Comparison of ENCODE assay signal across 8 mouse cellular contexts in the genomic region with DNA sequence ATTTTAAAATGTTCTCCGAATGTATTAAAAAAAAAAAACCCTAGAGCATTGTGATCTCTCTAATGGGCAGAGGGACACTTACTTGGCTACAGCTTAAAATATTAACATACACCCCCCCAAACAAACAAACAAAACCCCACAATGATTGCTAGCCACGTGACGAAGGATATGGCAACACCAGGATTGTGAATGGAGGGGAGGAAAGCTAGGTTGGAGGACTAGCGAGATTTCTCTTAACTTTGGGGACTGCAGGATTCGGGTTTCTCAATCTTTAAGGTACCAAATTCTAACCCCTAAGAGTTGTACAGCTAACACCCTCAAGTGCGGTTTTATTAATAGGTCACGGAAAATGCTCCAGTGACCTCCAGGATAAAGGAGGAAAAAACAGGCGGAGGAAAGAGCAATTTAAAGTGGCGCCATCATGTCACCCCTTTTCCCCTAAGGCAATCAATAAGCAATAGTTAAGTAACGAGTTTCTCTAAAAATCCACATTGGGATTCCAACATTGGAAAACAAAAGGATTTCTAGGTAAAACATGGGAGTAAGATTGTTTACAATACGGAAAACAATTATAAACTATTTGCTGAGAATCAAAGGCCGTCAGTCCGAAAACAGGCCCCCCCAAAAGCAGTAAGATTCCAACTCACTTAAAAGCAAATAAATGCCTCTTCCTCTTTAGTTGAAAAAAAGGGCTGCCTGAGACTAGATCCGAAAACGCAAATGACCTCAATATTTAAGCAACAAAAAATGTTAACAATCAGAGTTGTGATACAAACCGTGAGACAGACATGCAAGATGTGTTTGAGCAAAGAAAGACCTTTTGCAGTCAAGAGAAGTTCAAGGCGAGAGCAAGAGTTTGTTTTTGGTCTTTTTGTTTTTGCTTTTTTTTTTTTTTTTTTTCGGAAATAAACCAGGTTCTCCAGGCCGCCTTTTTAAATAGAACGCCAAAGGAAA. TPM values are rescaled to one million over a fixed set of nuclear protein-coding genes. Genes with fewer than 3 reads are reported as not detected.
A peak's percentile ranks its signal among the peaks of the same experiment; 100 is the strongest.
DNase-seq lines count a peak whose midpoint lies in the region; ATAC-seq and TF ChIP-seq lines count a peak whose summit lies in the region.

No protein-coding gene starts in this region.

- no peaks in the 10 kb centered on the region for H3K9me3 ChIP-seq in heart, embryonic 16.5 days (replicated peaks; ENCODE audit: control insufficient read depth, low read length)
- no peaks in the 10 kb centered on the region for H3K9me3 ChIP-seq in stomach, embryonic 14.5 days (ENCODE audit: control insufficient read depth, low read depth, low read length)

- H3K4me1 ChIP-seq in kidney, adult 2 months (ENCODE audit: control insufficient read depth, insufficient read depth, low read length) = peaks cover 9% of the 10 kb centered on the region
- H3K4me1 ChIP-seq in heart, embryonic 16.5 days (ENCODE audit: control insufficient read depth, insufficient read depth, low read length) = peaks cover 18% of the 10 kb centered on the region
- peaks cover 15% of the 10 kb centered on the region for H3K4me1 ChIP-seq in lung, adult 2 months (ENCODE audit: control insufficient read depth, insufficient read depth, low read length)
- peaks cover 12% of the 10 kb centered on the region; the same call in 1 of the 2 replicates for H3K4me1 ChIP-seq in stomach, embryonic 14.5 days (ENCODE audit: control insufficient read depth, insufficient read depth, low read length)

- H3K27me3 ChIP-seq in kidney, adult 2 months (replicated peaks; ENCODE audit: control insufficient read depth, insufficient read depth, low read length) = no peaks in the 10 kb centered on the region
- no peaks in the 10 kb centered on the region for H3K27me3 ChIP-seq in heart, embryonic 16.5 days (ENCODE audit: control insufficient read depth, insufficient read depth, low read length)
- H3K27me3 ChIP-seq in stomach, embryonic 14.5 days (ENCODE audit: control insufficient read depth, insufficient read depth, low read length) = no peaks in the 10 kb centered on the region

- H3K9ac ChIP-seq in heart, embryonic 16.5 days (ENCODE audit: low read length) = peak overlapping the region; percentile 93
- peak overlapping the region; percentile 99 for H3K9ac ChIP-seq in stomach, embryonic 14.5 days (replicated peaks; ENCODE audit: low read depth, low read length)

- H3K4me3 ChIP-seq in kidney, adult 2 months (ENCODE audit: insufficient read depth, low read depth, low read length) = peak overlapping the region; percentile 92
- H3K4me3 ChIP-seq in heart, embryonic 16.5 days (ENCODE audit: low read length) = peak overlapping the region; percentile 92
- peak overlapping the region; percentile 91 for H3K4me3 ChIP-seq in lung, adult 2 months (replicated peaks; ENCODE audit: extremely low read depth, low read depth, low read length)
- peak overlapping the region; percentile 75 for H3K4me3 ChIP-seq in stomach, embryonic 14.5 days (ENCODE audit: low read depth, low read length)

- no peak for TF ChIP-seq POLR2A in kidney, adult 2 months (IDR thresholded peaks at IDR 0.05; ENCODE audit: low read depth, low read length)
- no peak for TF ChIP-seq POLR2A in lung, adult 2 months (IDR thresholded peaks at IDR 0.05; ENCODE audit: borderline replicate concordance, extremely low read depth, low read depth, low read length)

- H3K4me2 ChIP-seq in heart, embryonic 16.5 days (ENCODE audit: low read depth, low read length) = peak overlapping the region; percentile 68
- peak overlapping the region; percentile 78 for H3K4me2 ChIP-seq in stomach, embryonic 14.5 days (replicated peaks; ENCODE audit: low read depth, low read length)

- ATAC-seq in heart, embryonic 16.5 days (replicated peaks; ENCODE audit: extremely low read depth, insufficient read depth, low FRiP score) = no peak
- no peak for ATAC-seq in stomach, embryonic 14.5 days (ENCODE audit: insufficient number of reproducible peaks, insufficient read depth, low FRiP score, low read depth)

- no peak for TF ChIP-seq CTCF in kidney, adult 2 months (conservative IDR thresholded peaks at IDR 0.05; ENCODE audit: insufficient read depth, insufficient read length, low read depth, low read length)
- no peak for TF ChIP-seq CTCF in lung, adult 2 months (IDR thresholded peaks at IDR 0.05; ENCODE audit: insufficient read depth, low read length)

- under 1% methylated on average over 20 of the region's 20 CpGs for WGBS in kidney, adult 2 months
- under 1% methylated on average over 20 of the region's 20 CpGs for WGBS in heart, embryonic 16.5 days
- under 1% methylated on average over 20 of the region's 20 CpGs for WGBS in lung, adult 2 months
- under 1% methylated on average over 20 of the region's 20 CpGs for WGBS in stomach, embryonic 14.5 days

- H3K36me3 ChIP-seq in kidney, adult 2 months (ENCODE audit: control insufficient read depth, insufficient read depth, low read length) = no peaks in the 10 kb centered on the region
- no peaks in the 10 kb centered on the region for H3K36me3 ChIP-seq in heart, embryonic 16.5 days (ENCODE audit: control insufficient read depth, insufficient read depth)
- H3K36me3 ChIP-seq in stomach, embryonic 14.5 days (ENCODE audit: control insufficient read depth, insufficient read depth, low read length) = no peaks in the 10 kb centered on the region

- H3K27ac ChIP-seq in kidney, adult 2 months (ENCODE audit: insufficient read depth, low read depth, low read length) = peak overlapping the region; percentile 99
- peak overlapping the region; percentile 100 for H3K27ac ChIP-seq in heart, embryonic 16.5 days (ENCODE audit: low read length)
- H3K27ac ChIP-seq in stomach, embryonic 14.5 days (ENCODE audit: low read length) = peak overlapping the region; percentile 100

- DNase-seq in kidney, adult 2 months = peak; percentile 26
- no peak for DNase-seq in kidney, postnatal 10 days
- peak; percentile 59 for DNase-seq in adipocyte (ENCODE audit: low spot score)
- no peak for DNase-seq in lung, adult 2 months
- DNase-seq in right cerebral cortex, adult 18-20 months = no peak
- no peak for DNase-seq in right cerebral cortex, postnatal 10 days (ENCODE audit: low spot score in 2 of 2)

RNA-seq across cellular contexts. Expression of gene Kansl1, which starts 27.9 kb away (rescaled TPM):
- polyA plus RNA-seq in kidney, adult 2 months (2012; rRNA removed) = 51.8 and 63.7 TPM in 2 replicates
- 12.5 and 13.2 TPM in 2 replicates for polyA plus RNA-seq in heart, embryonic 16.5 days (2015; fragmentation: Nextera tagmentation; extraction: Ambion mirVana)
- 86.2 and 93.7 TPM in 2 replicates for polyA plus RNA-seq in lung, adult 2 months (2012; rRNA removed)
- polyA plus RNA-seq in stomach, embryonic 14.5 days (2014; fragmentation: Nextera tagmentation; extraction: Ambion mirVana) = 28.1 and 30.0 TPM in 2 replicates

Comparison
In these comparisons a context has a peak if more than half of its experiments do, and no peak if none do; other contexts are left out.
1. DNase-seq: peak in kidney, adult 2 months (single experiment) and adipocyte (single experiment); none in kidney, postnatal 10 days (single experiment), lung, adult 2 months (single experiment), right cerebral cortex, adult 18-20 months (single experiment) and right cerebral cortex, postnatal 10 days (0 of 2).
2. Peak in every context shown above with its lines, with median percentiles within 50 percentile points of each other: H3K27ac ChIP-seq and H3K4me3 ChIP-seq.